Mouse (Mus musculus) heart, embryonic 12.5 days (tissue): ENCODE results near the gene 3110009E18Rik. TPM values are rescaled to one million over a fixed set of nuclear protein-coding genes. Genes with fewer than 3 reads are reported as not detected.

Experiments
- ATAC-seq: fragments of 200-750 bp; cut with Nextera tagmentation; 2 replicates; pipeline ENCODE4 v1.8.0; 2017; ENCODE audit warnings: moderate TSS enrichment, moderate library complexity; ENCODE audit not compliant: insufficient number of reproducible peaks, low FRiP score
- H3K27ac ChIP-seq: fragments of 300-500 bp; sonication (generic); 2 replicates; pipeline ENCODE4 v1.5.1; 2016; ENCODE audit warnings: mild to moderate bottlenecking, moderate library complexity; ENCODE audit not compliant: poor library complexity, severe bottlenecking
- H3K27me3 ChIP-seq: fragments of 300-500 bp; sonication (generic); replicated peaks from 2 replicates; pipeline ENCODE4 v1.6.1; 2016; ENCODE audit warnings: mild to moderate bottlenecking, moderate library complexity
- H3K36me3 ChIP-seq: fragments of 300-500 bp; sonication (generic); 2 replicates; pipeline ENCODE4 v1.6.1; 2016; ENCODE audit warnings: mild to moderate bottlenecking, moderate library complexity
- H3K4me1 ChIP-seq: fragments of 300-500 bp; sonication (generic); replicated peaks from 2 replicates; pipeline ENCODE4 v1.6.1; 2016; ENCODE audit warnings: mild to moderate bottlenecking
- H3K4me2 ChIP-seq: fragments of 300-500 bp; sonication (generic); 2 replicates; pipeline ENCODE4 v1.6.1; 2016; ENCODE audit warnings: mild to moderate bottlenecking, moderate library complexity
- H3K4me3 ChIP-seq: fragments of 300-500 bp; sonication (generic); 2 replicates; pipeline ENCODE4 v1.5.1; 2016; ENCODE audit warnings: mild to moderate bottlenecking
- H3K9ac ChIP-seq: fragments of 300-500 bp; sonication (generic); 2 replicates; pipeline ENCODE4 v1.6.1; 2016; ENCODE audit warnings: mild to moderate bottlenecking, moderate library complexity
- H3K9me3 ChIP-seq: fragments of 300-500 bp; sonication (generic); replicated peaks from 2 replicates; pipeline ENCODE4 v1.6.1; 2016; ENCODE audit warnings: mild to moderate bottlenecking, moderate library complexity
- WGBS: fragments of 180-500 bp; shearing (Covaris S2); methylation state at CpG from one replicate; pipeline ENCODE4 v1.1.7; 2016; 5-methylcytosine and 5-hydroxymethylcytosine counted together
- polyA plus RNA-seq: library from polyadenylated mRNA; unstranded; fragments of >200 nt; fragmentation: Nextera tagmentation; extraction: Ambion mirVana; gene quantifications from 2 replicates; pipeline ENCODE4 v1.2.1, GENCODE M21; 2016

Gene 3110009E18Rik
- polyA plus RNA-seq, 1 experiment from 2014 or later = 14.1 TPM

GRCm38 (mm10) chr1:120232170-120232569, 111.2 kb downstream of the 3110009E18Rik start:
- Histone ChIP-seq H3K27ac (no peak overlapping the region), H3K9me3 (no peaks in the 10 kb centered on the region)
- WGBS = 76% methylated on average over 6 of the region's 6 CpGs

GRCm38 (mm10) chr1:120235631-120236215, 114.7 kb downstream of the 3110009E18Rik start:
- Histone ChIP-seq H3K4me3 (no peak overlapping the region), H3K27me3 (no peaks in the 10 kb centered on the region), H3K9me3 (no peaks in the 10 kb centered on the region), H3K36me3 (no peaks in the 10 kb centered on the region), H3K9ac (no peak overlapping the region), H3K27ac (no peak overlapping the region), H3K4me1 (peaks cover 11% of the 10 kb centered on the region), H3K4me2 (no peak overlapping the region)
- no peak for ATAC-seq
- WGBS = 90% methylated on average over 6 of the region's 6 CpGs

More at GRCm38 (mm10) chr1:120232170-120232569, 111.2 kb downstream of the 3110009E18Rik start:
- Histone ChIP-seq H3K4me2 (no peak overlapping the region), H3K9ac (no peak overlapping the region), H3K27me3 (0 out of 2 replicates have a peak, but pooled peaks cover 3% of the 10 kb centered on the region), H3K4me1 (peaks cover 11% of the 10 kb centered on the region), H3K4me3 (no peak overlapping the region), H3K36me3 (no peaks in the 10 kb centered on the region)
- ATAC-seq = no peak

- no peak for ATAC-seq
- no peak overlapping the region for H3K4me3 ChIP-seq
- H3K27ac ChIP-seq = no peak overlapping the region
- H3K27me3 ChIP-seq = no peaks in the 10 kb centered on the region
- H3K9ac ChIP-seq = no peak overlapping the region
- WGBS = 79% methylated on average over 14 of the region's 14 CpGs
- no peak overlapping the region for H3K4me2 ChIP-seq
- peaks cover 6% of the 10 kb centered on the region; the same call in 1 of the 2 replicates for H3K36me3 ChIP-seq
- no peaks in the 10 kb centered on the region for H3K9me3 ChIP-seq
- peaks cover 8% of the 10 kb centered on the region for H3K4me1 ChIP-seq
These were observed 115.4 kb downstream of the 3110009E18Rik start for GRCm38 (mm10) chr1:120236424-120236823.

GRCm38 (mm10) chr1:120237068-120237467, 116.1 kb downstream of the 3110009E18Rik start:
- Histone ChIP-seq H3K27ac (no peak overlapping the region), H3K27me3 (no peaks in the 10 kb centered on the region), H3K4me3 (no peak overlapping the region), H3K4me2 (no peak overlapping the region), H3K9me3 (no peaks in the 10 kb centered on the region), H3K9ac (no peak overlapping the region), H3K4me1 (0 out of 2 replicates have a peak, but pooled peaks cover 1% of the 10 kb centered on the region), H3K36me3 (peaks cover 8% of the 10 kb centered on the region; the same call in 1 of the 2 replicates)
- no peak for ATAC-seq
- 79% methylated on average over 1 of the region's 1 CpGs for WGBS

Other genes starting within 250 kb of the 3110009E18Rik start
- gene Tmem177, start 208.0 kb upstream of the 3110009E18Rik start, polyA plus RNA-seq = 6.1 and 6.4 TPM in 2 replicates
- not detected in 2 replicates for gene Cfap221, start 124.0 kb upstream of the 3110009E18Rik start, polyA plus RNA-seq
- gene Sctr, start 114.3 kb upstream of the 3110009E18Rik start, polyA plus RNA-seq = 0.09 and 0.17 TPM in 2 replicates
- 14.3 and 15.0 TPM in 2 replicates for gene Tmem37, start 47.1 kb upstream of the 3110009E18Rik start, polyA plus RNA-seq
- 655 and 695 TPM in 2 replicates for gene Dbi, start 109 bp upstream of the 3110009E18Rik start, polyA plus RNA-seq
- gene Steap3, start 151.5 kb downstream of the 3110009E18Rik start, polyA plus RNA-seq = 14.2 and 16.0 TPM in 2 replicates
- not detected in 2 replicates for gene C1ql2, start 219.4 kb downstream of the 3110009E18Rik start, polyA plus RNA-seq